Mouse (Mus musculus) hindbrain, postnatal 0 days (tissue): ENCODE measurements at regions not wholly inside any gene's neighbourhood (a gene's known extent, or its start where the extent isn't known, plus 50 kb on each side); places are given as distances from the start of the nearest gene placed in this dataset.

Experiments used
- ATAC-seq: fragments of 200-750 bp; cut with Nextera tagmentation; 2 replicates; pipeline ENCODE4 v1.8.0; 2017; ENCODE audit warnings: mild to moderate bottlenecking, moderate TSS enrichment, moderate library complexity
- DNase-seq: peaks from one replicate; pipeline ENCODE4 v3.0.0-alpha.2; 2015; ENCODE audit warnings: low spot score
- H3K27ac ChIP-seq: fragments of 300-500 bp; sonication (generic); 2 replicates; pipeline ENCODE4 v1.5.1; 2014; ENCODE audit warnings: mild to moderate bottlenecking
- H3K27me3 ChIP-seq: fragments of 300-500 bp; sonication (generic); 2 replicates; pipeline ENCODE4 v1.6.1; 2014; ENCODE audit warnings: low read length, mixed read lengths; ENCODE audit not compliant: insufficient read depth
- H3K36me3 ChIP-seq: fragments of 300-500 bp; sonication (generic); 2 replicates; pipeline ENCODE4 v1.6.1; 2014; ENCODE audit warnings: low read length, mixed read lengths; ENCODE audit not compliant: insufficient read depth
- H3K4me1 ChIP-seq: fragments of 300-500 bp; sonication (generic); 2 replicates; pipeline ENCODE4 v1.6.1; 2014; ENCODE audit warnings: antibody characterized with exemption, low read length, mixed read lengths; ENCODE audit not compliant: insufficient read depth
- H3K4me2 ChIP-seq: fragments of 300-500 bp; sonication (generic); 2 replicates; pipeline ENCODE4 v1.6.1; 2014; ENCODE audit warnings: low read depth, mild to moderate bottlenecking, low read length, moderate library complexity, mixed read lengths
- H3K4me3 ChIP-seq: fragments of 300-500 bp; sonication (generic); 2 replicates; pipeline ENCODE4 v1.5.1; 2014; ENCODE audit warnings: low read length
- H3K9ac ChIP-seq: fragments of 300-500 bp; sonication (generic); replicated peaks from 2 replicates; pipeline ENCODE4 v1.6.1; 2014; ENCODE audit warnings: mild to moderate bottlenecking, low read length, moderate library complexity, mixed read lengths
- H3K9me3 ChIP-seq: fragments of 300-500 bp; sonication (generic); 2 replicates; pipeline ENCODE4 v1.6.1; 2016; ENCODE audit warnings: low read length, mixed read lengths
- CTCF ChIP-seq: IDR thresholded peaks from 2 replicates; pipeline ENCODE4 v1.5.1; 2016; ENCODE audit warnings: antibody characterized with exemption, control low read depth, low read depth
- WGBS: fragments of 180-500 bp; shearing (Covaris S2); extraction: QIAGEN DNeasy Blood & Tissue Kit; methylation state at CpG from one replicate; pipeline ENCODE4 v1.1.7; 2014; 5-methylcytosine and 5-hydroxymethylcytosine counted together

DNA sequence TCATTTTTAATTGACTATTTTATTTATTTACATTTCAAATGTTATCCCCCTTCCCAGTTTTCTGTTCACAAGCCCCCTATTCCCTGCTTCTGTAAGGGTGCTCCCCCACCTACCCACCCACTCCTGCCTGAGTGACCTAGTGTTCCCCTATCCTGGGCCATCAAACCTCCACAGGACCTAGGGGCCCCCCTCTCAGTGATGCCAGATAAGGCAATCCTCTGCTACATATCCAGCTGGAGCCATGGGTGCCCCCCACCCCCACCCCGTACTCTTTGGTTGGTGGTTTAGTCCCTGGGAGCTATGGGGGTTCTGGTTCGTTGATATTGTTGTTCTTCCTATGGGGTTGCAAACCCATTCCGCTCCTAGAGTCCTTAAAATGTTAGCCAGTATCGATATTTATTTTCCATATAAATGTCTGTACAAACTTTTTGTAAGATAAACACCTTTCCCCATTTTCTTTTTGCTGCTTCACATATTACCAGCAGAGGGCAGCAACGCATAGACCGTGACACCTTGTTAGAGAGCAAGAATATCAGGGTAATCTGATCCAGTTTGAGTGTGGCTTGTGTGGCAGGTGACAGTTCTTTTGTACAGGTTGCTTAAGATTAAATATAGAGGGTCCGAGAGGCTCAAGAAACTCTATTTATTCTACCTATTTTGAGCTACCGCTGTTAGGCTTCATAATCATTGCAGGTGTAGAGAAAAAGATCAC is 177.2 kb upstream of the Scn7a start:
- H3K27ac ChIP-seq = no peak overlapping the region

DNA sequence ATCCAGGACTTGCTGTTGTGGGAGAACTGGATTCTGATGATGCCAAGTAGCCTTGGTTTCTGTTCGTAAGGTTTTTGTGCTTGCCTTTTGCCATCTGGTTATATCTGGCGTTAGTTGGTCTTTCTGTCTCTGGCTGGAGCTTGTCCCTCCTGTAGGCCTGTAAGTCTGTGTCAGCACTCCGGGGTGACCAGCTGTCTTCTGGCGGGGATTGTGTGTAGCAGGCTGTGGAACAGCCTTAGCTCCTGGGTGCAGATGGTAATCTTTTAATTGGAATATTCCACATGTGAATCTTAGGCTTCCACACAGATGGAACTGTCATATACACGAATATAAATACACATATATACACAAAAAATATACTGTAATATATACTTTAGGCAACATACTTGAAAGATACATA is 156.5 kb upstream of the Scn7a start:
- 66% methylated on average over 5 of the region's 5 CpGs for WGBS
- no peak for TF ChIP-seq CTCF
- ATAC-seq (no peak), DNase-seq (no peak)
- no peaks in the 10 kb centered on the region for H3K9me3 ChIP-seq
- H3K27ac ChIP-seq = no peak overlapping the region
- H3K4me2 ChIP-seq = no peak overlapping the region
- H3K9ac ChIP-seq = no peak overlapping the region
- H3K36me3 ChIP-seq = no peaks in the 10 kb centered on the region
- H3K4me1 ChIP-seq = no peaks in the 10 kb centered on the region
- H3K27me3 ChIP-seq = no peaks in the 10 kb centered on the region
- no peak overlapping the region for H3K4me3 ChIP-seq

More for the DNA sequence above, 177.2 kb upstream of the Scn7a start:
- TF ChIP-seq CTCF = peak; percentile 86
- no peaks in the 10 kb centered on the region for H3K9me3 ChIP-seq
- ATAC-seq = peak; percentile 49; the same call in 1 of the 2 replicates
- peak; percentile 78 for DNase-seq
- H3K9ac ChIP-seq = no peak overlapping the region
- H3K36me3 ChIP-seq = no peaks in the 10 kb centered on the region
- 28% methylated on average over 8 of the region's 8 CpGs for WGBS
- H3K4me1 ChIP-seq = no peaks in the 10 kb centered on the region
- H3K4me2 ChIP-seq = no peak overlapping the region
- H3K27me3 ChIP-seq = no peaks in the 10 kb centered on the region
- H3K4me3 ChIP-seq = no peak overlapping the region

- WGBS = 78% methylated on average over 1 of the region's 1 CpGs
- no peaks in the 10 kb centered on the region for H3K36me3 ChIP-seq
- ATAC-seq (no peak), DNase-seq (no peak)
- no peak overlapping the region for H3K27ac ChIP-seq
- H3K27me3 ChIP-seq = no peaks in the 10 kb centered on the region
- H3K4me3 ChIP-seq = no peak overlapping the region
- H3K4me2 ChIP-seq = no peak overlapping the region
- no peaks in the 10 kb centered on the region for H3K4me1 ChIP-seq
- TF ChIP-seq CTCF = no peak
- no peak overlapping the region for H3K9ac ChIP-seq
- H3K9me3 ChIP-seq = no peaks in the 10 kb centered on the region
These were observed 113.3 kb upstream of the Scn7a start for GRCm38 (mm10) chr2:66898032-66898431.

DNA sequence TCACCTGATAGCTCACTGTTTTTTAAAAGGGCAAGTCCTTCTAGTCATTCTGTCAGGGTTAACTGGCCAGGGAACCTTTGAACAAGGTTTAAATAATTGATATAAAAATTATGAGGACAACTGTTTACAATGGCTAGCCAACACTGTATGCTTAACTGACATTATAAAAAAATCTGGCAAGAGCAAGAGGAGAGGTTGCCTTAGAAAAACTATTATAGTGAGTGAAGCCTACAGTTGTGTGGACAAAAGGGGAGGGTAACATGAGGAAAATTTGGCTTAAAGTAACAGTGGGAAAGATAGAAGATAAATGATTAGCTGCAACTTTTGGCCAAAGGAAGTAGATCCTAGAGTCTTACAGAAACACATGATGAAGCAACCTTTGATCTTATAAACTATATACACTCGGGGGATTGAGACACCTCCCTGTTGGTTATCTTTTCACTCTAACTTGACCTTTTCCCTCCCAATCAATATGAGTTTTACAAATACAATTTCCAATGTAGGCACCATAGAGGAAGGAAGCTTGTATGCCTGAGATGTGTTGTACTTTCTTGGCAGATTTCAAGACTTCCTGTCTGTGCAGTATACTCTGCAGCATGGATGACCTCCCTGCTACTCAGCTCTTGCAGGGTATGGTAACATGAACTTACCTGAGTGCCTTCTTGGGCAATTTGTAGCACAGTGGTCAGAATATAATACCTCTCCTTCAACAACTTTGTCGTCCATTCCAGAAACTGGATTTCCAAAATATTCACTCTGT is 82.9 kb upstream of the Scn7a start:
- H3K36me3 ChIP-seq = no peaks in the 10 kb centered on the region
- no peak overlapping the region for H3K4me2 ChIP-seq
- no peak overlapping the region for H3K4me3 ChIP-seq
- no peaks in the 10 kb centered on the region for H3K27me3 ChIP-seq
- TF ChIP-seq CTCF = no peak
- no peak overlapping the region for H3K9ac ChIP-seq
- no peaks in the 10 kb centered on the region for H3K4me1 ChIP-seq
- no peak for ATAC-seq
- 86% methylated on average over 2 of the region's 2 CpGs for WGBS
- no peak for DNase-seq
- no peak overlapping the region for H3K27ac ChIP-seq
- H3K9me3 ChIP-seq = no peaks in the 10 kb centered on the region
